Mouse (Mus musculus): ENCODE measurements around the gene Heatr4.

DNA sequence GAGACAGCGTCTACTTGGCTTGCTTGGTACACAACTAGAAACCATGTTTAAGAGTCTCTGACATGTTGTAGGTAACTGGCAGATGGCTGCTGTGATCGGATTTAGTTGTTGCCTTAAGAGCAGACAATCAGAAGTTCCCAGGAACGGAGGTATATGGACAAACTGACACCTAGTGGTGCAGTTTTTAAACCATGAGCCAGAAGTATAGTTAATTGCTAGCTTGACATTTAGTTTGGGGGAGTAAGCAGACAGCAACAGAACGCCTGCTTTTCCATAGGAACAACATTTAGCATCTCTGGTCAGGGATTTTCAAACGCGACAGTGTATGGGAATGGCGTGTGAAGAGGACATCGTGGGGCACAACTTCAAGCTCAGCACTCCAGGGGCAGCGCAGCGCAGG, 47.1 kb downstream of the Heatr4 start:
- TF ChIP-seq CTCF (IDR thresholded peaks at IDR 0.05; ENCODE audit: extremely low read depth, insufficient read depth, insufficient read length, insufficient replicate concordance) (no peak), POLR2A (IDR thresholded peaks at IDR 0.05; ENCODE audit: low read depth, low read length) (no peak)
